Comparison of ENCODE assay signal across 9 mouse cellular contexts in the genomic region with DNA sequence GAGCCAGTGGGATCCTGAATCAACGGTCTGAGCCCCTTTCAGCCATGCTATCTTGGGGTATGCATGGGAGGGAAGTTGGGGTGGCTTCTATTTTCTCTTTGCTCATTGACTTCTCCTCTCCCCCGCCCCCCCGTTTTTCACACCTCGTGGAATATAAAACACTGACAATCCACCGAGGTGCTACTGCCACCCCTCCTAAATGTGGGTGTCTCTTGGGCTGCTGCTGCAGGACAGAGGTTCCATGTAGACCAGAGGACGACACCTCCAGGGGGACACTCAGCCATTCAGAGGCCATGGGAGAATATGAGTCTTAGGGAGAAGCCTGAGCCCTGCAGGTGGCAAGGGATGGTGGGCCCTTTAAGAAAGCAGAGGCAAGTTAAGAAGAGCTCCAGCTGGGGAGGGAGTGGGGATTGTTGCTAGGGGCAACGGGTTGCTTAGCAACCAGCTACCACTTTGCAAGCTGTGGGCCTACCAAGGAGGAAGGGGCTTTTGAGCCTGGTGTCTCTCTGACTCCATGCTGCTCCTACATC. TPM values are rescaled to one million over a fixed set of nuclear protein-coding genes. Genes with fewer than 3 reads are reported as not detected.
DNase-seq lines count a peak whose midpoint lies in the region; ATAC-seq and TF ChIP-seq lines count a peak whose summit lies in the region.
"Had no signal": no experiment of that assay in that cellular context is flagged by ENCODE, and none has a peak within 500 bp of the region (broad histone marks: within the 10 kb centered on the region; RNA-seq: fewer than 3 reads in every experiment).

No protein-coding gene starts in this region.

- no peak overlapping the region for H3K4me3 ChIP-seq in kidney, embryonic 14.5 days (ENCODE audit: low read length)
- H3K4me3 ChIP-seq in kidney, adult 2 months (ENCODE audit: insufficient read depth, low read depth, low read length), result no peak overlapping the region
- no peak overlapping the region for H3K4me3 ChIP-seq in limb, embryonic 10.5 days
- H3K4me3 ChIP-seq: embryonic facial prominence, embryonic 13.5 days had no signal

- TF ChIP-seq CTCF in kidney, adult 2 months (conservative IDR thresholded peaks at IDR 0.05; ENCODE audit: insufficient read depth, insufficient read length, low read depth, low read length), result no peak

- no peak overlapping the region for H3K9ac ChIP-seq in kidney, embryonic 14.5 days (ENCODE audit: low read depth, low read length)
- H3K9ac ChIP-seq: embryonic facial prominence, embryonic 13.5 days had no signal

- no peaks in the 10 kb centered on the region for H3K4me1 ChIP-seq in kidney, embryonic 14.5 days (ENCODE audit: control insufficient read depth, insufficient read depth, low read length)
- H3K4me1 ChIP-seq in kidney, adult 2 months (ENCODE audit: control insufficient read depth, insufficient read depth, low read length), result no peaks in the 10 kb centered on the region
- peaks cover 38% of the 10 kb centered on the region for H3K4me1 ChIP-seq in limb, embryonic 10.5 days

- no peak for TF ChIP-seq POLR2A in kidney, adult 2 months (IDR thresholded peaks at IDR 0.05; ENCODE audit: low read depth, low read length)

- intact Hi-C loops in heart, postnatal 10 days (cut with DNase I), result no loop called here

- H3K9me3 ChIP-seq in kidney, embryonic 14.5 days (ENCODE audit: control insufficient read depth, low read length), result no peaks in the 10 kb centered on the region
- H3K9me3 ChIP-seq in limb, embryonic 10.5 days (replicated peaks), result no peaks in the 10 kb centered on the region
- H3K9me3 ChIP-seq: embryonic facial prominence, embryonic 13.5 days had no signal

- DNase-seq in kidney, adult 2 months, result no peak
- peak; percentile 80 to 87 for DNase-seq in frontal cortex, postnatal 36 days (ENCODE audit: low spot score in 2 of 2)
- peak; percentile 82 for DNase-seq in limb, embryonic 10.5 days (ENCODE audit: low spot score)
- DNase-seq in right cerebral cortex, postnatal 14 days, result peak; percentile 81
- no peak for DNase-seq in heart, postnatal 10 days
- DNase-seq in lung, postnatal 14 days, result no peak

- peak; percentile 60 for ATAC-seq in kidney, embryonic 14.5 days (ENCODE audit: low FRiP score, low TSS enrichment)
- no peak for ATAC-seq in megakaryocyte-erythroid progenitor cell, adult 5-6 weeks (replicated peaks; ENCODE audit: low FRiP score, low TSS enrichment, poor library complexity, severe bottlenecking)

- H3K36me3 ChIP-seq in kidney, embryonic 14.5 days (ENCODE audit: control insufficient read depth, insufficient read depth, low read length), result no peaks in the 10 kb centered on the region
- no peaks in the 10 kb centered on the region for H3K36me3 ChIP-seq in kidney, adult 2 months (ENCODE audit: control insufficient read depth, insufficient read depth, low read length)
- no peaks in the 10 kb centered on the region for H3K36me3 ChIP-seq in limb, embryonic 10.5 days
- H3K36me3 ChIP-seq: embryonic facial prominence, embryonic 13.5 days had no signal

- H3K4me2 ChIP-seq in kidney, embryonic 14.5 days (replicated peaks; ENCODE audit: low read depth, low read length), result no peak overlapping the region
- H3K4me2 ChIP-seq: embryonic facial prominence, embryonic 13.5 days had no signal

- no peak overlapping the region for H3K27ac ChIP-seq in kidney, embryonic 14.5 days (ENCODE audit: low read depth, low read length)
- H3K27ac ChIP-seq in kidney, adult 2 months (ENCODE audit: insufficient read depth, low read depth, low read length), result no peak overlapping the region
- no peak overlapping the region for H3K27ac ChIP-seq in limb, embryonic 10.5 days
- H3K27ac ChIP-seq: embryonic facial prominence, embryonic 13.5 days had no signal

- 36% methylated on average over 7 of the region's 7 CpGs for WGBS in kidney, embryonic 14.5 days
- 46% methylated on average over 7 of the region's 7 CpGs for WGBS in kidney, adult 2 months
- 33% methylated on average over 7 of the region's 7 CpGs for WGBS in limb, embryonic 10.5 days

- peaks cover 10% of the 10 kb centered on the region; the same call in 1 of the 2 replicates for H3K27me3 ChIP-seq in kidney, embryonic 14.5 days (ENCODE audit: control insufficient read depth, insufficient read depth, low read length)
- no peaks in the 10 kb centered on the region for H3K27me3 ChIP-seq in kidney, adult 2 months (replicated peaks; ENCODE audit: control insufficient read depth, insufficient read depth, low read length)
- H3K27me3 ChIP-seq in limb, embryonic 10.5 days (ENCODE audit: low read depth, poor library complexity, severe bottlenecking), result peaks cover 65% of the 10 kb centered on the region

RNA-seq across cellular contexts. Expression of a gene that starts 5.5 kb away (rescaled TPM):
- polyA plus RNA-seq in kidney, embryonic 14.5 days (2014; fragmentation: Nextera tagmentation; extraction: Ambion mirVana), result 5.5 and 6.5 TPM in 2 replicates
- polyA plus RNA-seq in kidney, adult 2 months (2012; rRNA removed), result 4.2 and 9.5 TPM in 2 replicates
- 2.2 and 4.3 TPM in 2 replicates for polyA plus RNA-seq in limb, embryonic 10.5 days (2016; fragmentation: Nextera tagmentation; extraction: Ambion mirVana)
- total RNA-seq in megakaryocyte-erythroid progenitor cell, adult 5-6 weeks (2014; fragmentation: Nextera tagmentation), result 183 and 235 TPM in 2 replicates
- 68.1 and 88.4 TPM in 2 replicates for total RNA-seq in megakaryocyte-erythroid progenitor cell, adult 5-6 weeks (2017)
- 1 to 10 TPM; 1.3 to 2.4 TPM for total RNA-seq in heart, postnatal 10 days (2021)

RNA-seq across cellular contexts. Expression of a gene that starts 18.4 kb away (rescaled TPM):
- polyA plus RNA-seq in kidney, embryonic 14.5 days (2014; fragmentation: Nextera tagmentation; extraction: Ambion mirVana), result 1.1 and 1.6 TPM in 2 replicates
- 5.5 and 5.9 TPM in 2 replicates for polyA plus RNA-seq in kidney, adult 2 months (2012; rRNA removed)
- 0.67 and 1.2 TPM in 2 replicates for polyA plus RNA-seq in limb, embryonic 10.5 days (2016; fragmentation: Nextera tagmentation; extraction: Ambion mirVana)
- total RNA-seq in megakaryocyte-erythroid progenitor cell, adult 5-6 weeks (2014; fragmentation: Nextera tagmentation), result 0.42 and 0.79 TPM in 2 replicates
- total RNA-seq in megakaryocyte-erythroid progenitor cell, adult 5-6 weeks (2017), result 0.30 and 0.99 TPM in 2 replicates
- total RNA-seq in heart, postnatal 10 days (2021), result 10 to 100 TPM; 12.0 to 12.2 TPM

RNA-seq across cellular contexts. Expression of a gene that starts 31.0 kb away (rescaled TPM):
- 1.2 TPM in 1 of 2 replicates, not detected in the other for polyA plus RNA-seq in kidney, embryonic 14.5 days (2014; fragmentation: Nextera tagmentation; extraction: Ambion mirVana)
- 14.5 and 17.8 TPM in 2 replicates for polyA plus RNA-seq in kidney, adult 2 months (2012; rRNA removed)
- 0.53 and 0.76 TPM in 2 replicates for polyA plus RNA-seq in limb, embryonic 10.5 days (2016; fragmentation: Nextera tagmentation; extraction: Ambion mirVana)
- total RNA-seq in megakaryocyte-erythroid progenitor cell, adult 5-6 weeks (2014; fragmentation: Nextera tagmentation), result 6.4 and 17.6 TPM in 2 replicates
- total RNA-seq in megakaryocyte-erythroid progenitor cell, adult 5-6 weeks (2017), result 0.88 and 4.8 TPM in 2 replicates
- total RNA-seq in heart, postnatal 10 days (2021), result 1 to 10 TPM; 5.1 to 5.4 TPM

RNA-seq across cellular contexts. Expression of a gene that starts 43.9 kb away (rescaled TPM):
- polyA plus RNA-seq in kidney, embryonic 14.5 days (2014; fragmentation: Nextera tagmentation; extraction: Ambion mirVana), result 3.0 and 5.2 TPM in 2 replicates
- 15.1 and 16.5 TPM in 2 replicates for polyA plus RNA-seq in kidney, adult 2 months (2012; rRNA removed)
- 3.7 and 4.6 TPM in 2 replicates for polyA plus RNA-seq in limb, embryonic 10.5 days (2016; fragmentation: Nextera tagmentation; extraction: Ambion mirVana)
- total RNA-seq in megakaryocyte-erythroid progenitor cell, adult 5-6 weeks (2014; fragmentation: Nextera tagmentation), result 5.2 and 10.4 TPM in 2 replicates
- total RNA-seq in megakaryocyte-erythroid progenitor cell, adult 5-6 weeks (2017), result 1.8 and 4.5 TPM in 2 replicates
- total RNA-seq in heart, postnatal 10 days (2021), result 10 to 100 TPM; 14.3 to 15.0 TPM

RNA-seq across cellular contexts. Expression of a gene that starts 48.4 kb away (rescaled TPM):
- polyA plus RNA-seq in kidney, embryonic 14.5 days (2014; fragmentation: Nextera tagmentation; extraction: Ambion mirVana), result 0.50 and 0.53 TPM in 2 replicates
- polyA plus RNA-seq in kidney, adult 2 months (2012; rRNA removed), result 1.3 and 2.1 TPM in 2 replicates
- 0.40 and 0.51 TPM in 2 replicates for polyA plus RNA-seq in limb, embryonic 10.5 days (2016; fragmentation: Nextera tagmentation; extraction: Ambion mirVana)
- 0.26 and 0.64 TPM in 2 replicates for total RNA-seq in megakaryocyte-erythroid progenitor cell, adult 5-6 weeks (2014; fragmentation: Nextera tagmentation)
- 0.27 TPM in 1 of 2 replicates, not detected in the other for total RNA-seq in megakaryocyte-erythroid progenitor cell, adult 5-6 weeks (2017)
- total RNA-seq in heart, postnatal 10 days (2021), result 1 to 10 TPM; 1.1 to 1.5 TPM

Comparison
In these comparisons a context has a peak if more than half of its experiments do, and no peak if none do; other contexts are left out.
1. DNase-seq: peak in frontal cortex, postnatal 36 days (2 of 2), limb, embryonic 10.5 days (single experiment) and right cerebral cortex, postnatal 14 days (single experiment); none in kidney, adult 2 months (single experiment), heart, postnatal 10 days (0 of 2) and lung, postnatal 14 days (single experiment).